Mouse (Mus musculus) midbrain, postnatal 0 days (tissue): ENCODE measurements around the gene Gm9964. TPM values are rescaled to one million over a fixed set of nuclear protein-coding genes. Genes with fewer than 3 reads are reported as not detected.

Experiments
- ATAC-seq: fragments of 200-750 bp; cut with Nextera tagmentation; 2 replicates; pipeline ENCODE4 v1.8.0; 2017; ENCODE audit warnings: moderate number of reproducible peaks, mild to moderate bottlenecking, moderate TSS enrichment, moderate library complexity; ENCODE audit not compliant: low FRiP score
- DNase-seq: peaks from one replicate; pipeline ENCODE4 v3.0.0-alpha.2; 2015; ENCODE audit warnings: low spot score
- H3K27ac ChIP-seq: fragments of 300-500 bp; sonication (generic); 2 replicates; pipeline ENCODE4 v1.5.1; 2014; ENCODE audit warnings: low read depth, mild to moderate bottlenecking, low read length, mixed read lengths
- H3K27me3 ChIP-seq: fragments of 300-500 bp; sonication (generic); 2 replicates; pipeline ENCODE4 v1.6.1; 2014; ENCODE audit warnings: low read length, control low read depth, mixed read lengths; ENCODE audit not compliant: insufficient read depth
- H3K36me3 ChIP-seq: fragments of 300-500 bp; sonication (generic); 2 replicates; pipeline ENCODE4 v1.6.1; 2014; ENCODE audit warnings: low read length, control low read depth, mixed read lengths; ENCODE audit not compliant: insufficient read depth
- H3K4me1 ChIP-seq: fragments of 300-500 bp; sonication (generic); 2 replicates; pipeline ENCODE4 v1.6.1; 2014; ENCODE audit warnings: mild to moderate bottlenecking, control low read depth, antibody characterized with exemption, low read length, mixed read lengths; ENCODE audit not compliant: insufficient read depth
- H3K4me2 ChIP-seq: fragments of 300-500 bp; sonication (generic); 2 replicates; pipeline ENCODE4 v1.6.1; 2014; ENCODE audit warnings: low read depth, mild to moderate bottlenecking, low read length, mixed read lengths; ENCODE audit not compliant: poor library complexity, severe bottlenecking
- H3K4me3 ChIP-seq: fragments of 300-500 bp; sonication (generic); 2 replicates; pipeline ENCODE4 v1.5.1; 2014; ENCODE audit warnings: low read depth, mild to moderate bottlenecking, low read length, moderate library complexity
- H3K9ac ChIP-seq: fragments of 300-500 bp; sonication (generic); replicated peaks from 2 replicates; pipeline ENCODE4 v1.6.1; 2014; ENCODE audit warnings: mild to moderate bottlenecking, low read length, moderate library complexity, mixed read lengths; ENCODE audit not compliant: poor library complexity, severe bottlenecking
- H3K9me3 ChIP-seq: fragments of 300-500 bp; sonication (generic); 2 replicates; pipeline ENCODE4 v1.6.1; 2016; ENCODE audit warnings: low read length, control low read depth
- CTCF ChIP-seq: IDR thresholded peaks from 2 replicates; pipeline ENCODE4 v1.5.1; 2016; ENCODE audit warnings: antibody characterized with exemption, mild to moderate bottlenecking
- WGBS: fragments of 180-500 bp; shearing (Covaris S2); extraction: QIAGEN DNeasy Blood & Tissue Kit; methylation state at CpG from one replicate; pipeline ENCODE4 v1.1.7; 2014; 5-methylcytosine and 5-hydroxymethylcytosine counted together
- polyA plus RNA-seq: library from polyadenylated mRNA; unstranded; fragments of >200 nt; fragmentation: Nextera tagmentation; extraction: Ambion mirVana; gene quantifications from 2 replicates; pipeline ENCODE4 v1.2.1, GENCODE M21; 2015
- total RNA-seq: library from RNA; depleted of rRNA; stranded (reverse); fragments of >200 nt; gene quantifications from 2 replicates; pipeline ENCODE4 v1.2.3, GENCODE M21; 2014

Gm9964 gene
- total and polyA plus RNA-seq, 2 experiments from 2014 or later: 0.22 TPM; not detected in 1

GRCm38 (mm10) chr11:79293025-79293424 is 3.7 kb downstream of the Gm9964 start:
- Histone ChIP-seq H3K4me1 (no peaks in the 10 kb centered on the region), H3K36me3 (no peaks in the 10 kb centered on the region), H3K9ac (no peak overlapping the region), H3K27ac (no peak overlapping the region), H3K9me3 (no peaks in the 10 kb centered on the region), H3K27me3 (no peaks in the 10 kb centered on the region), H3K4me3 (no peak overlapping the region), H3K4me2 (no peak overlapping the region)
- ATAC-seq: no peak
- WGBS: 89% methylated on average over 3 of the region's 3 CpGs
- no peak for DNase-seq
- no peak for TF ChIP-seq CTCF

GRCm38 (mm10) chr11:79292130-79292529 is 4.6 kb downstream of the Gm9964 start:
- 90% methylated on average over 3 of the region's 3 CpGs for WGBS
- no peak overlapping the region for H3K4me2 ChIP-seq
- no peak for DNase-seq
- no peak for TF ChIP-seq CTCF
- H3K9ac ChIP-seq: no peak overlapping the region
- no peaks in the 10 kb centered on the region for H3K4me1 ChIP-seq
- H3K36me3 ChIP-seq: no peaks in the 10 kb centered on the region
- no peak for ATAC-seq
- H3K4me3 ChIP-seq: no peak overlapping the region
- H3K9me3 ChIP-seq: no peaks in the 10 kb centered on the region
- H3K27ac ChIP-seq: no peak overlapping the region
- no peaks in the 10 kb centered on the region for H3K27me3 ChIP-seq

- H3K9ac ChIP-seq: no peak overlapping the region
- DNase-seq (no peak), ATAC-seq (no peak)
- no peak for TF ChIP-seq CTCF
- no peaks in the 10 kb centered on the region for H3K27me3 ChIP-seq
- no peaks in the 10 kb centered on the region for H3K4me1 ChIP-seq
- no peak overlapping the region for H3K4me3 ChIP-seq
- 79% methylated on average over 5 of the region's 5 CpGs for WGBS
- no peaks in the 10 kb centered on the region for H3K9me3 ChIP-seq
- no peaks in the 10 kb centered on the region for H3K36me3 ChIP-seq
- no peak overlapping the region for H3K27ac ChIP-seq
- no peak overlapping the region for H3K4me2 ChIP-seq
Observed at GRCm38 (mm10) chr11:79291651-79292050, 5.1 kb downstream of the Gm9964 start.

- no peak for ATAC-seq
- H3K9me3 ChIP-seq: no peaks in the 10 kb centered on the region
- H3K36me3 ChIP-seq: no peaks in the 10 kb centered on the region
- 45% methylated on average over 2 of the region's 2 CpGs for WGBS
- TF ChIP-seq CTCF: peak; percentile 79
- no peak overlapping the region for H3K4me2 ChIP-seq
- H3K27ac ChIP-seq: no peak overlapping the region
- H3K27me3 ChIP-seq: no peaks in the 10 kb centered on the region
- H3K9ac ChIP-seq: no peak overlapping the region
- no peaks in the 10 kb centered on the region for H3K4me1 ChIP-seq
- H3K4me3 ChIP-seq: no peak overlapping the region
- peak; percentile 64 for DNase-seq
Observed at GRCm38 (mm10) chr11:79290473-79290872, 6.2 kb downstream of the Gm9964 start.

GRCm38 (mm10) chr11:79288913-79289640 is 7.6 kb downstream of the Gm9964 start:
- no peak overlapping the region for H3K4me3 ChIP-seq
- H3K4me2 ChIP-seq: no peak overlapping the region
- DNase-seq: no peak
- WGBS: 88% methylated on average over 5 of the region's 5 CpGs
- no peaks in the 10 kb centered on the region for H3K9me3 ChIP-seq
- no peak overlapping the region for H3K27ac ChIP-seq
- no peaks in the 10 kb centered on the region for H3K4me1 ChIP-seq
- ATAC-seq: no peak
- no peaks in the 10 kb centered on the region for H3K36me3 ChIP-seq
- no peak for TF ChIP-seq CTCF
- no peak overlapping the region for H3K9ac ChIP-seq
- H3K27me3 ChIP-seq: no peaks in the 10 kb centered on the region

- Histone ChIP-seq H3K4me2 (no peak overlapping the region), H3K27ac (no peak overlapping the region)
Observed at GRCm38 (mm10) chr11:79288278-79288843, 8.3 kb downstream of the Gm9964 start.

More at GRCm38 (mm10) chr11:79288278-79288843, 8.3 kb downstream of the Gm9964 start:
- no peak overlapping the region for H3K4me3 ChIP-seq
- H3K9ac ChIP-seq: no peak overlapping the region
- 86% methylated on average over 7 of the region's 7 CpGs for WGBS
- no peaks in the 10 kb centered on the region for H3K4me1 ChIP-seq
- H3K27me3 ChIP-seq: no peaks in the 10 kb centered on the region
- no peaks in the 10 kb centered on the region for H3K9me3 ChIP-seq
- ATAC-seq: no peak
- H3K36me3 ChIP-seq: no peaks in the 10 kb centered on the region
- no peak for TF ChIP-seq CTCF
- DNase-seq: no peak
